Mouse (Mus musculus) G1E-ER4 (cell line): Measurements from ENCODE around the gene Il17re. TPM values are rescaled to one million over a fixed set of nuclear protein-coding genes. Genes with fewer than 3 reads are reported as not detected.

ENCODE experiments used
- GATA1 ChIP-seq: IDR thresholded peaks from one replicate; pipeline ENCODE4 v1.8.0; 2012; ENCODE audit warnings: low read length, inconsistent platforms
- polyA plus RNA-seq: library from polyadenylated mRNA; stranded (reverse); fragments of >175 nt; gene quantifications from 2 replicates; pipeline ENCODE4 v1.2.3, GENCODE M21; 2012

Il17re gene
- polyA plus RNA-seq, 1 experiment = not detected

DNA sequence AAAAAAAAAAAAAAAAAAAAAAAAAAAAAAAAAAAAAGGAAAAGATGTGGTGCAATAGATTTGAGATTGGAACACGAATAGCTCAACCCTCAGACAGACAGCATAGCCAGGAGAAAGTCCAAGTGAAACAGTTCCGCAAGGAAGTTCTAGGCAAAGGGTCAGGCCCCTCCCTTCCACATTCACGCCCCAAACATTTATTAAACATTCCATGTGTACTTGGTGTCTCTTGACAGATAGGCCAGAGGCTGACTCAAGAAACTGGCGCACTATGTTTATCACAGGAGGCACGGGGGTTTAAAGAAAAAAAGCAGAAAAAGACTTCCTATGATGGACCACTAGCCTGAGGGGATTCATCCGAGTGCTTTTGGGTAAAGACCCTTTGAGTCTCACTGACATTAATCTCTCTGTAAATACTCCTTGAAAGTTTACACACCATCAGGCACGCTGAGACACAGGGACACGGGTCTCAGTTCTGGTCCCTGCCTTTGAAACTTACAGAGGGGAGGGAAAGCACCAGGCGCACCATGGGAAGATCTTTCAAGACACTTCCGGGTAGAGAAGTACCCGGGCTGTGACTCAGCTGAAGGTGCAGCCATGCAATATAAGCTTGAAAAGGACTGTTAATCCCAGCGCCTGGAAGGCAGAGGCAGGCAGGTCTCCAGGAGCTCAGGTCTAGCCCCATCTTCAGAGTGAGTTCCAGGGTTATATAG, 19.4 kb upstream of the Il17re start:
- TF ChIP-seq GATA1 = no peak

DNA sequence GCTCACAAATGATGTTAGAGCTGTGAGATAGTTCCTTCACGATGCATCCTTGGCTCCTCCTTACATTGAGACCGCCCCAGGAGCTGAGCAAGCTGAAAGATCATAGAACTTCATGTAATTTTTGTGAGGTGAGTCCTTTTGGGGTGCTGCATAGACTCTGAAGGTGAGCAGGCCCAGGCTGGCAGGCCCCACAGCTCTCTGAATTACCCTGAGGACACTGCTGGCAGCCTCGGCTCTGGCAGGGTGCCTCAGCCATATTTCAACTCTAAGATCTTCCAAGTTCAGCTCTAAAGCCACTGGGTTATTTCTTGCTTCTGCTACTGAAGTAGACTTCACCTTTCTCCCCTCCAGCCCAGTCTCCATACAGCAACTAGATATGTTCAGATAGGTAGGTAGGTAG, 17.6 kb upstream of the Il17re start:
- TF ChIP-seq GATA1 = no peak

- TF ChIP-seq GATA1 = no peak
Measured at GRCm38 (mm10) chr6:113441147-113441680, 17.1 kb upstream of the Il17re start.

DNA sequence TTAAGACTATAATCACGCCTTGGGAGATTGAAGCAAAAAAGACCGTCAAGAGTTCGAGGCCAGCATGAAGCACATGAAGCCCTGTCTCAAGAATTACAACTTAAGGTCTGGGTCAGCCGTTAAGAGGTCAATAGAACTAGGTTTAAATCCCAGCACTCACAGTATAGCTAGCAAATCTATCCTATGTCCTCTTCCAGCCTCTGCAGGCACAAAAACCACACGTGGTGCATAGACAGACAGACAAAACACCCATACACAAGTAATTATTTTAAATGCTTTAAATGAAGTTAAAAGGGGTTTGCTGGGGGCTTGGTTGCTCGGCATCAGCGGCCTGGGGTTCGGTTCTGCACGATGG, 16.2 kb upstream of the Il17re start:
- TF ChIP-seq GATA1 = no peak

DNA sequence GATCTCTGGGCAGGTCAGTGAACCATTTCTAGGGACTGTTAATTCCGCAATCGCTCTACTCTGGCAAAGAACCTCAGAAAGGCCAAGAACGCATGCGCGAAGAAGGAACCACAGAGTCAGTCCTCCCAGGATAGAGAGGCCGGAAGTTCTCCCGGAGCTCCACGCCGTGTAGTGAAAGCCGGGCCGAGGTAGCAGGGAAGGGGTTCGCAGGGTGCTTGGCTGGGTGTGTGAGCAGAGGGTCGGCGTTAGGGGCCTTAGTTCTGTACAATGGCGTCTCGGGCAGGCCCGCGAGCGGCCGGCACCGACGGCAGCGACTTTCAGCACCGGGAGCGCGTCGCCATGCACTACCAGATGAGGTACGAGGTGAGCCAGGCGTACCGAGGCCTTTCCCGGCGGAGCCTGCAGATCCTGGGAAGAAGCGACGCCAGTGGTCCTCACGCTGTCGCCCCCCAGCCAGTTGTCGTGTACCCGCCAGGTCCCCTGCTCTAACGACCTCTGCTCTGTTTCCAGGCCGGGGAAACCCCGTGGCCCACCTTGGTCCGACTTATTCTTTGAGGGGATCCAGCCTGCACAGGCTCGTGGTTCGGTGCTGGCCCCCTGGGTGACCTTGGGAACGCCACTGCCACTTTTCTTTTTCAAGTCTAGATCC, 15.7 kb upstream of the Il17re start, which contains the start of gene Jagn1:
TSS of gene Jagn1 (plus strand) at position 128 of the 649 bp plus-strand sequence.
- TF ChIP-seq GATA1 = no peak

GRCm38 (mm10) chr6:113443091-113443490, 15.2 kb upstream of the Il17re start:
- TF ChIP-seq GATA1 = no peak

DNA sequence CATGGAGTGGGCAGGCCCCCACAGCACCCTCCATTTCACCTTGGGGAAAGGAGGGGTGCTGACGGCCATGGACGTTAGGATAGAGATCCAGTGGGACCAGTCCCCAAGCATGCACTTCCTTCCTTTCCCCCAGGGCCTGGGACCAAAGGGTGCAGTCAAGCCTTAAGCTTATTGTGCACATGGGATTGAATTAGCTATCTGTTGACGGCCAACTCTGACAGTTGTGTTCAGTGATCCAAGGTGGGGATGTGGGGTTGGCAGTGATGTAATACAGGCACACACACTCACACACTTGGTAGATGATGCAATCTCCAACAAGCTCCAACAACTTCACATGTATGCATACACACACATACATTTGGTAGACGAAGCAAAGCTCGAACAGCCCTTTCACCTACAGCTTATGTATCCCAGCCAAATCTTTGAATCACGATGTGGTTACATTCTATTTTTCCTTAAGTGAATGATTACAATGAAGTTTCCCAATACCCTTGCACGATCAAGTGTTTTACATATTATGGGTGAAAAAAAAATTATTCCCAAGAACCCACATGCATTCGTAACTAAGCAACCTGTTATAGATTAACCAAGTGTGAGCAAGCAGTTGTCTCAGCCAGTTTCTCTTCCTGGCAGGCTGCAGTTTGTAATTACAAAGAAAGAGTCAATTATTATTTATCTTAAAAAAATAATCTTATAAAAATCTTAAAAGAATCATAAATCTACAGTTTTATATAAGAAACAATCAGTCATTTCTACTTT, 13.9 kb upstream of the Il17re start:
- no peak for TF ChIP-seq GATA1

DNA sequence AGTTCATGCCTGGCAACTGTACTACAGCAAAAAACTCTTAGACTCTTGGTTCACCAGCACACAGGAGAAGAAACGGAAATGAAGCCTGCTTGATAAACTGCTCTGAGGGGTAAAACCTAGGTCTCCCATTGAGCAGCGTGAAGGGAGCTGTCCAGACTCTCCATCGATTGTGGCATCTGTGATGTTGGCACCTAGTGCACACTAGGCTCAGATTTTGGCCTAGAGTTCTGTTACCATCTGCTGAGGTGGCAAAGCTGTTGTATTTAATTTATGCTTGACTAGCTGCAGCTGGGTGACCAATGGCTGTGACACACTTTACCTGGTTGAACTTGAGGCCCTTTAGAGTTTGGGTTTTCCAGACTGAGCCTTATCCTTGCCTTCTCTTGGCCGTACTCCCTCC, 10.6 kb upstream of the Il17re start:
- no peak for TF ChIP-seq GATA1

GRCm38 (mm10) chr6:113451839-113452238, 6.4 kb upstream of the Il17re start:
- TF ChIP-seq GATA1 = no peak

DNA sequence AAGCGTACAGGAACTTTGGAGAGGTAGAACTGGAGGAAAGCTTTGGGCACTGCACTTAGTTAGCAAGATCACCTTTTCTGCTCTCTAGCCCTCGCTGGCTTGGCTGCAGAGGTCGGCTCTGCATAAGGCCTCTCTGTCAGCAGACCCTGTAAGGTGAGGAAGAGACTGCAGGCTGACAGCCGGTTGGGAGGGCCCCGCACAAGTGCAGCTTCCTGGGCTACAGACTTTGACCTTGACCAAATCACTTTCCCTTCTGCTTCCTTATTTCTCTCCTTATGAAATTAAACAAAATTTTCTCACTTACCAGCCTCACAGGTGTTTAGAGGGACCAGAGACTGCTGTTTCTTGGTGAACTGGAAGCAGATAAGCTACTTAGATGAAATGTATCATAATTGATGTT, 3.3 kb upstream of the Il17re start:
- no peak for TF ChIP-seq GATA1

GRCm38 (mm10) chr6:113458635-113459034, 351 bp downstream of the Il17re start:
- no peak for TF ChIP-seq GATA1

DNA sequence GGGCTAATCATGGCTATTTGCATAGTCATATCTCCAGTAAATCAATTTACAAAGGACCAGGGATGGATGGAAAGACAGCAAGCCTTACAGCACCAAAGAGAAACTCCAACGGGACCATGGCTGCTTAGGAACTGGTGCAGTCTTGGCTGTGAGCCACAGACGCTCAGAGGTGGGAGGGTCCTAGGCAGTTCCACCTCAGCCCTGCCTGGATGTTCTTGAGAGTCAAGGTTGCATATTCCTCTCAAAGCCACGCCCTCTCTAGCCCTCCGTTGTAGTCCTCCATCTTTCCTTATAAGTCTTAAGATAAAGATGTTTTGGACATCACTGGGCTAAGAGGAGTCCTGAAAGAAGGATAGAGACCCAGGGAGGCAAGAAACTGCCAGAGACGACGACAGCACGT, 5.8 kb downstream of the Il17re start:
- TF ChIP-seq GATA1 = no peak

- no peak for TF ChIP-seq GATA1
Measured at GRCm38 (mm10) chr6:113465602-113466001, 7.3 kb downstream of the Il17re start.

DNA sequence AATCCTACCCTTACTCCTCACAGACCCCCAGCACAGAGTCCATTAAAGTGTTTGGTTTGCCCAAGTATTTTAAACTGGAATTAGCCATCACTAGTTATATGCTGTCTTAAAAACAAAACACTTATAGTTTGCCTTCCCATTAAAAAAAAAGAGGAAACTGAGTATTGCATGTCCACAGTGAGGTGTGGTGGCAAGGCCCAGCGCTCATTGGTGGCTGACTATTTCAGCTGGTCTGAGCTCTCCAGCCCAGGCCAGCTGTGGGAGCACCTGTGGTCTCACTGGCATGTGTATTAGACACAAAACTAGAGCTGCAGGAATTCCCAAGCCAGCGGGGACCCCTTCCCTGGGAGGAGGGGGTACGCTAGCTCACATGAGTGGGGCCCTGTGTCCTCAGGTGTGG, 10.2 kb downstream of the Il17re start:
- TF ChIP-seq GATA1 = no peak

DNA sequence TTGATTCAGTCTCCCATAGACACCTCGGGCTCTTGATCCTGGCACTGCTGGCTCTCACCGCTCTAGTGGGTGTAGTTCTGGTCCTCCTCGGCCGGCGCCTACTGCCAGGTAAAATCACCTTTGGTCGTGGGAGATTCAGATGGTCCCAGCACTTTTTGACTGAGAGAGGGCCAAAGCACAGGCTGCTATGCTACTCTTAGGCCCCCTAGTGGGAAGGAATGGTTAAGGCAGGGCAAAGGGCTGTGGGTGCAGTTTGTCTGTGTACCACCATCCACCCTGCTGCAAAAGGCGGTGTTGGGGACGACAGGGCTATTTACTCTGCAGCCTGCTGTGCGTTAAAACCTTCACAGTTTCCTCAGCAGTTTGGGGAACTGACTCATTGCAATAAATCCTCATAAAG, 10.7 kb downstream of the Il17re start:
- no peak for TF ChIP-seq GATA1

- no peak for TF ChIP-seq GATA1
Measured at GRCm38 (mm10) chr6:113469432-113469831, 11.1 kb downstream of the Il17re start.

- no peak for TF ChIP-seq GATA1
Measured at GRCm38 (mm10) chr6:113471297-113471936, 13.1 kb downstream of the Il17re start, which contains the start of gene Il17rc. Gene Il17rc, plus strand, starts transcription at chr6:113471427.
